Mouse (Mus musculus): ENCODE results near the gene Idh3g. TPM values are rescaled to one million over a fixed set of nuclear protein-coding genes. Genes with fewer than 3 reads are reported as not detected.

Gene Idh3g
- total and polyA plus RNA-seq, 2 experiments, result 81.1 to 161 TPM

DNA sequence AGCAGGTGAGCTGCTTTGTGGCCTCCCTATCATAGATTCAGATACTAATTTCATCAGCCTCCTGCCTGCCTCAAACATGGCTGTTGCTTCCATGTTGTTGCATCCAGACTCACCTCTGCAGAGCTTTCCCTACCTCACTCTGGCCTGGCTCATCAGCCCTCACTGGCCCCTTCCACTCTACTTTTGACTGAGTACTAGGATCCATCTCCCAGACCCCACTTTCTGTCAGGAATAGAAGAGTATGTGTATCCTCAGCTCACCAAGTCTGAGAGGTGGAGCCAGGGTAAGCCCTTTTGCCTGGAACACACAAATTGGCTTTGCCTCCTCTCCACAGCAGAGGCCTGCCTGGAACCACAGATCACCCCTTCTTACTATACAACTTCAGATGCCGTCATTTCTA lies 1.8 kb upstream of the Idh3g start:
- WGBS, result 89% methylated on average over 1 of the region's 1 CpGs
- no peak for TF ChIP-seq POLR2A (IDR thresholded peaks at IDR 0.05; ENCODE audit: extremely low read depth, insufficient read depth, low read length)
- TF ChIP-seq CTCF (IDR thresholded peaks at IDR 0.05; ENCODE audit: low read depth, low read length), result no peak
- Histone ChIP-seq H3K79me2 (ENCODE audit: control insufficient read depth, insufficient read depth, low read length) (peaks cover 9% of the 10 kb centered on the region; the same call in 1 of the 2 replicates), H3K9ac (ENCODE audit: low read depth, low read length) (no peak overlapping the region), H3K27me3 (ENCODE audit: control insufficient read depth, insufficient read depth, low read length) (no peaks in the 10 kb centered on the region), H3K4me1 (ENCODE audit: control insufficient read depth, insufficient read depth, low read length) (peaks cover 17% of the 10 kb centered on the region), H3K4me3 (ENCODE audit: insufficient read depth, low read depth, low read length) (no peak overlapping the region), H3K36me3 (ENCODE audit: control insufficient read depth, insufficient read depth, low read length) (peaks cover 13% of the 10 kb centered on the region; the same call in 1 of the 2 replicates), H3K27ac (replicated peaks; ENCODE audit: insufficient read depth, low read depth, low read length) (no peak overlapping the region)
- DNase-seq (ENCODE audit: extremely low read depth, low read depth, low spot score), result no peak

DNA sequence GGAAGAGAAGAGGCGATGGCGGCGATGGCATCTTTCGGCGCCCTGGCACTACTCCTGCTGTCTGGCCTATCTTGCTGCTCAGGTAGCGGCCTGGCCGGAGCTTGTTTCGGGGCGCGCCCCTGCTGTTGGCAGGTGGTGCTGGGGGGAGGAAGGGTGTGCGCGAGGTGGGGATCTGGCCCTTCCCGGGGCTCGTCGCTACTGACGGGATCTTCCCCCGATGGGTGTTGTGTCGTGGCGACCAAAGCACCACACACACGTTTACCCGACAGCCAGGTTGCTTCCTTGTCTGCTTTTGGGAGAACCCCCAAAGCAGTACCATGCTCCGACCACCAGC lies 495 bp upstream of the Idh3g start:
- Histone ChIP-seq H3K79me2 (ENCODE audit: control insufficient read depth, insufficient read depth, low read length) (peaks cover 9% of the 10 kb centered on the region; the same call in 1 of the 2 replicates), H3K36me3 (ENCODE audit: control insufficient read depth, insufficient read depth, low read length) (peaks cover 14% of the 10 kb centered on the region; the same call in 1 of the 2 replicates), H3K27me3 (ENCODE audit: control insufficient read depth, insufficient read depth, low read length) (no peaks in the 10 kb centered on the region), H3K9ac (ENCODE audit: low read depth, low read length) (peak overlapping the region; percentile 90), H3K4me3 (ENCODE audit: insufficient read depth, low read depth, low read length) (peak overlapping the region; percentile 86), H3K4me1 (ENCODE audit: control insufficient read depth, insufficient read depth, low read length) (peaks cover 17% of the 10 kb centered on the region), H3K27ac (replicated peaks; ENCODE audit: insufficient read depth, low read depth, low read length) (peak overlapping the region; percentile 66)
- TF ChIP-seq POLR2A (IDR thresholded peaks at IDR 0.05; ENCODE audit: extremely low read depth, insufficient read depth, low read length), result no peak
- no peak for TF ChIP-seq CTCF (IDR thresholded peaks at IDR 0.05; ENCODE audit: low read depth, low read length)
- WGBS, result 0% methylated on average over 15 of the region's 22 CpGs
- DNase-seq (ENCODE audit: extremely low read depth, low read depth, low spot score), result no peak

DNA sequence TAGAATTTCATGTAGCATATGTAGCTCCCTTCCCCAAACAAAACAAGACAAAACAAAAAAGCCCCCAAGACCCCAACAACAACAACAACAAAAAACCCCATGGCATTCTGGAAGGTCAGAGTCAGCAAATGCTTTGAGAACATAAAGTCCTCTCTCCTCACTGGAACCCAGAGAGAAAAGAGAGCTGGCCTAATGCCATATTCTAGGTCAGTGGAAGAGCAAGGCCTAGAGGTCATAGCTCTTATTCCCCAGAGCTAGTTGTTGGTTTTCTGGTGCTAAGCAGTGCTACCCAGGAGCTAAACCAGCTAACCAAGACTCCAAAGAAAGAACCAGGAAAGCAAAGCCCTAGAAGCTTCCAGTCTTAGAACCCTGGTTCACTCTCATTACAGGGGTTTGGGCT lies 1.0 kb downstream of the Idh3g start:
- peak overlapping the region; percentile 70 for H3K9ac ChIP-seq (ENCODE audit: low read depth, low read length)
- DNase-seq (ENCODE audit: extremely low read depth, low read depth, low spot score), result peak; percentile 62
- peaks cover 17% of the 10 kb centered on the region for H3K4me1 ChIP-seq (ENCODE audit: control insufficient read depth, insufficient read depth, low read length)
- no peaks in the 10 kb centered on the region for H3K27me3 ChIP-seq (ENCODE audit: control insufficient read depth, insufficient read depth, low read length)
- H3K36me3 ChIP-seq (ENCODE audit: control insufficient read depth, insufficient read depth, low read length), result peaks cover 17% of the 10 kb centered on the region; the same call in 1 of the 2 replicates
- peak overlapping the region; percentile 79 for H3K4me3 ChIP-seq (ENCODE audit: insufficient read depth, low read depth, low read length)
- peaks cover 9% of the 10 kb centered on the region; the same call in 1 of the 2 replicates for H3K79me2 ChIP-seq (ENCODE audit: control insufficient read depth, insufficient read depth, low read length)
- TF ChIP-seq POLR2A (IDR thresholded peaks at IDR 0.05; ENCODE audit: extremely low read depth, insufficient read depth, low read length) (no peak), CTCF (IDR thresholded peaks at IDR 0.05; ENCODE audit: low read depth, low read length) (no peak)
- peak overlapping the region; percentile 96 for H3K27ac ChIP-seq (replicated peaks; ENCODE audit: insufficient read depth, low read depth, low read length)

DNA sequence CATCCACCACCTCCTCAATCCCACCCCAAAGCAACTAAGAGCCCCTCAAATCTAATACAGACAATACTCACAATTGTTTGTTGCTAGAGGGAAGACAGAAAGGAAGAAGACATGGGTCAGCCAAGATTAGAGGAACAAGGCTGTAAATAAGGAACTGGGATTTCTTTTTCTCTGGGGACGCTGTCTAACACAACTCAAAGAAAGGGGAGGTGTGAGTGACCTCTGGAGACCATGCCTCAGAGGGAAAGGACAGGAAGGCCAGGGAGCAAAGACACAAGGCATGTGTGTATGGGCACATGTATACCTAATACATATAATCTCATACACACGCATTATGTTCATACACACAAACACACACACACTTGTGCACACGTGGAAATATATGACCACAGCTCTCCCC lies 4.5 kb downstream of the Idh3g start:
- H3K27ac ChIP-seq (replicated peaks; ENCODE audit: insufficient read depth, low read depth, low read length), result no peak overlapping the region
- H3K9ac ChIP-seq (ENCODE audit: low read depth, low read length), result no peak overlapping the region
- peak; percentile 7 for DNase-seq (ENCODE audit: extremely low read depth, low read depth, low spot score)
- 86% methylated on average over 3 of the region's 3 CpGs for WGBS
- TF ChIP-seq CTCF (IDR thresholded peaks at IDR 0.05; ENCODE audit: low read depth, low read length) (no peak), POLR2A (IDR thresholded peaks at IDR 0.05; ENCODE audit: extremely low read depth, insufficient read depth, low read length) (no peak)
- no peaks in the 10 kb centered on the region for H3K27me3 ChIP-seq (ENCODE audit: control insufficient read depth, insufficient read depth, low read length)
- peaks cover 24% of the 10 kb centered on the region for H3K36me3 ChIP-seq (ENCODE audit: control insufficient read depth, insufficient read depth, low read length)
- H3K4me1 ChIP-seq (ENCODE audit: control insufficient read depth, insufficient read depth, low read length), result peaks cover 7% of the 10 kb centered on the region
- H3K4me3 ChIP-seq (ENCODE audit: insufficient read depth, low read depth, low read length), result no peak overlapping the region
- peaks cover 5% of the 10 kb centered on the region; the same call in 1 of the 2 replicates for H3K79me2 ChIP-seq (ENCODE audit: control insufficient read depth, insufficient read depth, low read length)

DNA sequence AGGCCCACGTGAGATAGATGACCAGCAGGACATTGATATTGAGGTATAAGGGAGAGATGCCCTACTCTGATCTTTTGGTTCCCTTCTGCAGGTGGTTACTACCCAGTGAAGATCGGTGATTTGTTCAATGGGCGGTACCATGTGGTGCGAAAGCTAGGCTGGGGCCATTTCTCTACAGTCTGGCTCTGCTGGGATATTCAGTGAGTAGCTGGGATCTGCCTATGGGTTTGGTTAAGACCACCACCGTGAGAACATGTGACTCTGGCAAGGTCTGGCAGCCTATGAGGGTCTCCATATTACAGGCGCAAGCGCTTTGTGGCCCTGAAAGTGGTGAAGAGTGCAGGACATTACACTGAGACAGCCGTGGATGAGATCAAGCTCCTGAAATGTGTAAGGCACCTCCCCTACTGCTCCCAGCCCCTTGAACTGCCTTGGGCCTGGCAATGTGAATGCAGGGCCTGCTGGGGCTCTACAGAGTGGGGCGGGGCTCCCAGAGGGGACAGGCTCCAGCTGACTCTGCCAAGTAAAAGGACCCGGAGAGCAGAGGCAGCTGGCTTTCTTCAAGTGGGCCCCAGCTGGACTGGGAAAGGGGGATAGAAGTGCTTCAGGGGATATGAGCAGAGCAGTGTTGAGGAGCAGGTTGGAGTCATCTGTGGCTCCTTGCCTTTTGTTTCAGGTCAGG lies 11.8 kb downstream of the Idh3g start:
- 80% methylated on average over 10 of the region's 10 CpGs for WGBS
- Histone ChIP-seq H3K79me2 (ENCODE audit: control insufficient read depth, insufficient read depth, low read length) (no peaks in the 10 kb centered on the region), H3K9ac (ENCODE audit: low read depth, low read length) (no peak overlapping the region), H3K27ac (replicated peaks; ENCODE audit: insufficient read depth, low read depth, low read length) (no peak overlapping the region), H3K4me1 (ENCODE audit: control insufficient read depth, insufficient read depth, low read length) (no peaks in the 10 kb centered on the region), H3K4me3 (ENCODE audit: insufficient read depth, low read depth, low read length) (no peak overlapping the region), H3K36me3 (ENCODE audit: control insufficient read depth, insufficient read depth, low read length) (peaks cover 10% of the 10 kb centered on the region), H3K27me3 (ENCODE audit: control insufficient read depth, insufficient read depth, low read length) (no peaks in the 10 kb centered on the region)
- TF ChIP-seq POLR2A (IDR thresholded peaks at IDR 0.05; ENCODE audit: extremely low read depth, insufficient read depth, low read length) (no peak), CTCF (IDR thresholded peaks at IDR 0.05; ENCODE audit: low read depth, low read length) (no peak)
- DNase-seq (ENCODE audit: extremely low read depth, low read depth, low spot score), result no peak

DNA sequence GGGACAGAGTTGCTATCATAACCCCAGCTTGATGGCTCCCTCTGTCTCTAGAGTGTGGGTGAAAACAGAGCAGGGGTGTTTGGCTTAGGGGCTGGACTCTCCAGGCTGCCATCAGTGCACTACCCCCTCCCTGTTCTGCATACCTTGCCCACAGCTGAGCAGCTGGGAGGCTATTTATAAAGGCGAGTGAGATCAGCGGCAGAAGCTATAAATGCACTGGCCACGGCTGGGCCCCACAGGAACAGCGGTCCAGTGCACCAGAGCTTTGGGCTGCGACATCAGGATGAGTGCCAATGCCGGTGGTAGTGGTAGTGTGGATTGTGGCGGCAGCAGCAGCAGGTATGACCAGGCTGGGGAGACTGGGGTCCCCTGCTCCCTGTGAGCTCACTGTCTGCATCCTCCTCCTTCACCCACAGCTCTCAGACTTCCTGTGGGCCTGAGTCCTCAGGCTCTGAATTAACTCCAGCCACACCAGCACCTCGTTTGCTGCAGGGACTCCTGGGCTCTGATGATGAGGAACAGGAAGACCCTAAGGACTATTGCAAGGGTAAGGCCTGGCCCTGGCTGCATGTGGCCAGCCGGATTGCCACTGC lies 12.4 kb downstream of the Idh3g start, which contains the start of gene Srpk3:
Srpk3 (plus strand) TSS at position 238 of the 593 bp plus-strand sequence.
- no peak for DNase-seq (ENCODE audit: extremely low read depth, low read depth, low spot score)
- H3K79me2 ChIP-seq (ENCODE audit: control insufficient read depth, insufficient read depth, low read length), result no peaks in the 10 kb centered on the region
- H3K4me1 ChIP-seq (ENCODE audit: control insufficient read depth, insufficient read depth, low read length), result no peaks in the 10 kb centered on the region
- peaks cover 3% of the 10 kb centered on the region for H3K36me3 ChIP-seq (ENCODE audit: control insufficient read depth, insufficient read depth, low read length)
- 52% methylated on average over 9 of the region's 9 CpGs for WGBS
- H3K27me3 ChIP-seq (ENCODE audit: control insufficient read depth, insufficient read depth, low read length), result no peaks in the 10 kb centered on the region
- H3K4me3 ChIP-seq (ENCODE audit: insufficient read depth, low read depth, low read length), result no peak within 1 kb of the TSS
- H3K9ac ChIP-seq (ENCODE audit: low read depth, low read length), result no peak within 1 kb of the TSS
- H3K27ac ChIP-seq (replicated peaks; ENCODE audit: insufficient read depth, low read depth, low read length), result no peak within 1 kb of the TSS
- TF ChIP-seq CTCF (IDR thresholded peaks at IDR 0.05; ENCODE audit: low read depth, low read length), result no peak
- TF ChIP-seq POLR2A (IDR thresholded peaks at IDR 0.05; ENCODE audit: extremely low read depth, insufficient read depth, low read length), result no peak
